Mouse (Mus musculus): ENCODE results near the gene Gm20388.

GRCm38 (mm10) chr8:121563701-121564100, 1653.1 kb downstream of the Gm20388 start:
- TF ChIP-seq CTCF (IDR thresholded peaks at IDR 0.05; ENCODE audit: low read depth, low read length), result no peak
- no peak for TF ChIP-seq GATA1 (IDR thresholded peaks at IDR 0.05; ENCODE audit: borderline replicate concordance, low read length)

Data from G1E (cell line).